Mouse (Mus musculus): ENCODE measurements around the gene Kmt5b. TPM values are rescaled to one million over a fixed set of nuclear protein-coding genes. Genes with fewer than 3 reads are reported as not detected.

Gene Kmt5b
- polyA plus RNA-seq, 1 experiment, result 3.5 TPM

DNA sequence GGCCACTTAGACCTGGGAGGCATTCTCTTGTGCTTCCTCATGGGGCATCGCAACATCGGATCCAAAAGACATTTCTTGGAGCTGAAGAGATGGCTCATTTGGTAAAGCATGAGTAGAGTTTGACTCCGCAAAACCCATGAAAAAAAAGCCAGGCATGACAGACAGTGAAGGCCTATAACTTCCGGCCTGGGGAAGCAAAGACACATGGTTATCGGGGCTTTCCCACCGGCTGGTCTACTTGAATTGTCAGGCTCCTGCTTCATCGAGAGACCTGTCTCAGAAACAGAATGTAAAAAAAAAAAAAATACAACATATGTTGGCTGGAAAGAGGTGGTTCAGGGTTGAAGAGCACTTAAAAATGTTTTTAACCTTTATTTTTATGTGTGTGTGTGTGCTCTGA, 27.6 kb upstream of the Kmt5b start:
- Histone ChIP-seq H3K4me1 (peaks cover 5% of the 10 kb centered on the region), H3K27me3 (replicated peaks) (peaks cover 12% of the 10 kb centered on the region), H3K4me3 (replicated peaks) (no peak overlapping the region), H3K9me3 (peaks cover 2% of the 10 kb centered on the region; the same call in 1 of the 2 replicates), H3K36me3 (replicated peaks; ENCODE audit: low read length) (no peaks in the 10 kb centered on the region)
- no peak for TF ChIP-seq GATA1 (IDR thresholded peaks at IDR 0.05; ENCODE audit: borderline replicate concordance, low read length)
- TF ChIP-seq FLI1 (IDR thresholded peaks at IDR 0.05; ENCODE audit: low read length), result no peak

GRCm38 (mm10) chr19:3742716-3743115, 24.5 kb upstream of the Kmt5b start:
- no peak for TF ChIP-seq FLI1 (IDR thresholded peaks at IDR 0.05; ENCODE audit: low read length)
- no peak for TF ChIP-seq GATA1 (IDR thresholded peaks at IDR 0.05; ENCODE audit: borderline replicate concordance, low read length)
- Histone ChIP-seq H3K9me3 (peaks cover 16% of the 10 kb centered on the region), H3K4me1 (peaks cover 5% of the 10 kb centered on the region), H3K27me3 (replicated peaks) (peaks cover 11% of the 10 kb centered on the region), H3K4me3 (replicated peaks) (no peak overlapping the region), H3K36me3 (replicated peaks; ENCODE audit: low read length) (no peaks in the 10 kb centered on the region)

- TF ChIP-seq FLI1 (IDR thresholded peaks at IDR 0.05; ENCODE audit: low read length) (no peak), GATA1 (IDR thresholded peaks at IDR 0.05; ENCODE audit: borderline replicate concordance, low read length) (no peak)
- no peaks in the 10 kb centered on the region for H3K36me3 ChIP-seq (replicated peaks; ENCODE audit: low read length)
- H3K27me3 ChIP-seq (replicated peaks), result peaks cover 10% of the 10 kb centered on the region
- H3K9me3 ChIP-seq, result peaks cover 22% of the 10 kb centered on the region
- no peak overlapping the region for H3K4me3 ChIP-seq (replicated peaks)
- peaks cover 5% of the 10 kb centered on the region for H3K4me1 ChIP-seq
Measured at GRCm38 (mm10) chr19:3743362-3743761, 23.9 kb upstream of the Kmt5b start.

GRCm38 (mm10) chr19:3743851-3744512, 23.2 kb upstream of the Kmt5b start:
- Histone ChIP-seq H3K36me3 (replicated peaks; ENCODE audit: low read length) (no peaks in the 10 kb centered on the region), H3K27me3 (replicated peaks) (peaks cover 8% of the 10 kb centered on the region), H3K4me1 (peaks cover 5% of the 10 kb centered on the region), H3K4me3 (replicated peaks) (peak overlapping the region; percentile 87), H3K9me3 (peaks cover 25% of the 10 kb centered on the region)
- TF ChIP-seq GATA1 (IDR thresholded peaks at IDR 0.05; ENCODE audit: borderline replicate concordance, low read length) (no peak), FLI1 (IDR thresholded peaks at IDR 0.05; ENCODE audit: low read length) (no peak)

GRCm38 (mm10) chr19:3752621-3753239, 14.5 kb upstream of the Kmt5b start:
- Histone ChIP-seq H3K4me3 (replicated peaks) (peak overlapping the region; percentile 9), H3K4me1 (peaks cover 20% of the 10 kb centered on the region), H3K36me3 (replicated peaks; ENCODE audit: low read length) (no peaks in the 10 kb centered on the region), H3K9me3 (peaks cover 12% of the 10 kb centered on the region), H3K27me3 (replicated peaks) (peaks cover 18% of the 10 kb centered on the region)
- TF ChIP-seq FLI1 (IDR thresholded peaks at IDR 0.05; ENCODE audit: low read length) (no peak), GATA1 (IDR thresholded peaks at IDR 0.05; ENCODE audit: borderline replicate concordance, low read length) (no peak)

DNA sequence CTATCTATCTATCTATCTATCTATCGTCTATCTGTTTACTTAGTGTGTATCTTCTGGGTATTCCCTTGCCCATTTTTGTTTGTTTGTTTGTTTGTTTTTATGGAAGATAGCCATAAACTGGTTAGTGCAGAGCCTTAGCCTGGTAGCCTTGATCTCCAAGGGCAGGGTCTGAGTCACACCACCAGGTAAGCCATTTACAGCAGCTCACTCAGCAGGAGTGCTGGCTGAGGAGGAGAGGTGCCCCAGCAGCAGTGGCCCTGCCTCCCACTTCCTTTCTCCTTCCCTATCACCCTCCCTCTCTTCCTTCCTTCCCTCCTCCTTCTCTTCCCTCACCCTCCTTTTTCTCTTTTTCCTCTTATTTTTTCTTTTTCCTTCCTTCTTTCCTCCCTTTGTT, 14.0 kb upstream of the Kmt5b start:
- Histone ChIP-seq H3K9me3 (peaks cover 8% of the 10 kb centered on the region), H3K36me3 (replicated peaks; ENCODE audit: low read length) (no peaks in the 10 kb centered on the region), H3K27me3 (replicated peaks) (peaks cover 18% of the 10 kb centered on the region), H3K4me3 (replicated peaks) (peak overlapping the region; percentile 71), H3K4me1 (peaks cover 20% of the 10 kb centered on the region)
- TF ChIP-seq FLI1 (IDR thresholded peaks at IDR 0.05; ENCODE audit: low read length), result no peak

GRCm38 (mm10) chr19:3753738-3754137, 13.5 kb upstream of the Kmt5b start:
- no peaks in the 10 kb centered on the region for H3K36me3 ChIP-seq (replicated peaks; ENCODE audit: low read length)
- peaks cover 4% of the 10 kb centered on the region; the same call in 1 of the 2 replicates for H3K9me3 ChIP-seq
- peak overlapping the region; percentile 54 for H3K4me3 ChIP-seq (replicated peaks)

DNA sequence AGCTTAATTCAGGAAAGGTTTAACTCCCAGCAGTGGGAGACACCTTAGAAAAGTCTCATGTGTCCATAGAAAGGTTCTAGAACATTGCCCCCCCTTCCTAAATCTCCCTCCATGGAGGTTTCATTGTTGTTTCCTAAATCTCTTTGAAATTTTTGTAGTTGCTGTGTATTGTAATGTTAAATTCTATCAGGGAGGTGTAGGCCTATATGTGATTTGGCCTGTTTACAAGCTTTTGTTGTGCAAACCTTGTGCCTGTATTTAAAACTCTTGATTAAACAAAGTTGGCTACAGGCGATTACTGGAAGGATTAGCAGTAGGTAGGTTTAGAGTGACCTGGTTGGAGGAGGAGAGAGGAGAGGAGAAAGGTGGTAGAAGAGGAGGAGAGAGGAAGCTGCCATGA, 9.4 kb upstream of the Kmt5b start:
- Histone ChIP-seq H3K9me3 (peaks cover 9% of the 10 kb centered on the region), H3K4me3 (replicated peaks) (no peak overlapping the region), H3K4me1 (peaks cover 13% of the 10 kb centered on the region), H3K27me3 (replicated peaks) (peaks cover 19% of the 10 kb centered on the region), H3K36me3 (replicated peaks; ENCODE audit: low read length) (no peaks in the 10 kb centered on the region)
- no peak for TF ChIP-seq GATA1 (IDR thresholded peaks at IDR 0.05; ENCODE audit: borderline replicate concordance, low read length)
- no peak for TF ChIP-seq FLI1 (IDR thresholded peaks at IDR 0.05; ENCODE audit: low read length)

More at GRCm38 (mm10) chr19:3753738-3754137, 13.5 kb upstream of the Kmt5b start:
- Histone ChIP-seq H3K4me1 (peaks cover 20% of the 10 kb centered on the region), H3K27me3 (replicated peaks) (peaks cover 19% of the 10 kb centered on the region)
- TF ChIP-seq GATA1 (IDR thresholded peaks at IDR 0.05; ENCODE audit: borderline replicate concordance, low read length) (no peak), FLI1 (IDR thresholded peaks at IDR 0.05; ENCODE audit: low read length) (no peak)

GRCm38 (mm10) chr19:3765221-3765820, 1.9 kb upstream of the Kmt5b start:
- no peak for TF ChIP-seq FLI1 (IDR thresholded peaks at IDR 0.05; ENCODE audit: low read length)
- Histone ChIP-seq H3K4me1 (peaks cover 35% of the 10 kb centered on the region), H3K36me3 (replicated peaks; ENCODE audit: low read length) (no peaks in the 10 kb centered on the region), H3K4me3 (replicated peaks) (no peak overlapping the region), H3K9me3 (peaks cover 6% of the 10 kb centered on the region; the same call in 1 of the 2 replicates), H3K27me3 (replicated peaks) (peaks cover 28% of the 10 kb centered on the region)

- TF ChIP-seq GATA1 (IDR thresholded peaks at IDR 0.05; ENCODE audit: borderline replicate concordance, low read length), result no peak
- no peak for TF ChIP-seq FLI1 (IDR thresholded peaks at IDR 0.05; ENCODE audit: low read length)
- H3K9me3 ChIP-seq, result no peaks in the 10 kb centered on the region
- H3K27me3 ChIP-seq (replicated peaks), result peaks cover 28% of the 10 kb centered on the region
- peak overlapping the region; percentile 96 for H3K4me3 ChIP-seq (replicated peaks)
- peaks cover 40% of the 10 kb centered on the region for H3K4me1 ChIP-seq
- peaks cover 4% of the 10 kb centered on the region for H3K36me3 ChIP-seq (replicated peaks; ENCODE audit: low read length)
Measured at GRCm38 (mm10) chr19:3766378-3766777, 843 bp upstream of the Kmt5b start.
